Mouse (Mus musculus): ENCODE results near the gene Palmd. TPM values are rescaled to one million over a fixed set of nuclear protein-coding genes. Genes with fewer than 3 reads are reported as not detected.

Gene Palmd
- polyA plus RNA-seq, 1 experiment from 2014 or later: 14.9 TPM

- Histone ChIP-seq H3K4me3 (no peak overlapping the region), H3K27ac (no peak overlapping the region), H3K9ac (no peak overlapping the region), H3K9me3 (replicated peaks) (no peaks in the 10 kb centered on the region), H3K36me3 (ENCODE audit: poor library complexity, severe bottlenecking) (no peaks in the 10 kb centered on the region), H3K4me1 (peaks cover 9% of the 10 kb centered on the region), H3K27me3 (no peaks in the 10 kb centered on the region), H3K4me2 (no peak overlapping the region)
- WGBS: 91% methylated on average over 7 of the region's 7 CpGs
- ATAC-seq: no peak
These were observed 79.4 kb downstream of the Palmd start for GRCm38 (mm10) chr3:116889358-116889757.

GRCm38 (mm10) chr3:116884941-116885340 lies 83.8 kb downstream of the Palmd start:
- ATAC-seq: no peak
- H3K4me3 ChIP-seq: no peak overlapping the region
- H3K4me2 ChIP-seq: no peak overlapping the region
- no peaks in the 10 kb centered on the region for H3K4me1 ChIP-seq
- no peak overlapping the region for H3K9ac ChIP-seq
- WGBS: 90% methylated on average over 8 of the region's 8 CpGs
- H3K27ac ChIP-seq: no peak overlapping the region
- H3K36me3 ChIP-seq (ENCODE audit: poor library complexity, severe bottlenecking): no peaks in the 10 kb centered on the region
- H3K27me3 ChIP-seq: no peaks in the 10 kb centered on the region
- H3K9me3 ChIP-seq (replicated peaks): no peaks in the 10 kb centered on the region

GRCm38 (mm10) chr3:116882221-116882960 lies 86.4 kb downstream of the Palmd start:
- H3K9me3 ChIP-seq (replicated peaks): no peaks in the 10 kb centered on the region
- ATAC-seq: no peak
- WGBS: 91% methylated on average over 14 of the region's 14 CpGs
- H3K4me3 ChIP-seq: no peak overlapping the region
- H3K27ac ChIP-seq: no peak overlapping the region
- no peak overlapping the region for H3K9ac ChIP-seq
- no peaks in the 10 kb centered on the region for H3K4me1 ChIP-seq
- H3K27me3 ChIP-seq: no peaks in the 10 kb centered on the region
- no peaks in the 10 kb centered on the region for H3K36me3 ChIP-seq (ENCODE audit: poor library complexity, severe bottlenecking)
- H3K4me2 ChIP-seq: no peak overlapping the region

- no peaks in the 10 kb centered on the region for H3K9me3 ChIP-seq (replicated peaks)
- no peak overlapping the region for H3K27ac ChIP-seq
- H3K4me3 ChIP-seq: no peak overlapping the region
- H3K4me1 ChIP-seq: no peaks in the 10 kb centered on the region
- H3K9ac ChIP-seq: no peak overlapping the region
- no peak overlapping the region for H3K4me2 ChIP-seq
- H3K27me3 ChIP-seq: no peaks in the 10 kb centered on the region
- ATAC-seq: no peak
- WGBS: 36% methylated on average over 3 of the region's 3 CpGs
- no peaks in the 10 kb centered on the region for H3K36me3 ChIP-seq (ENCODE audit: poor library complexity, severe bottlenecking)
These were observed 98.4 kb downstream of the Palmd start for GRCm38 (mm10) chr3:116870372-116870771.

Other genes with a start within 250 kb of the Palmd start
- gene Agl, start 160.8 kb downstream of the Palmd start, polyA plus RNA-seq (2015; fragmentation: Nextera tagmentation; extraction: Ambion mirVana): 12.7 and 13.8 TPM in 2 replicates
- 3.8 and 5.3 TPM in 2 replicates for gene Frrs1, start 109.5 kb downstream of the Palmd start, polyA plus RNA-seq (2015; fragmentation: Nextera tagmentation; extraction: Ambion mirVana)
- not detected in 2 replicates for gene 4930455H04Rik, start 720 bp downstream of the Palmd start, polyA plus RNA-seq (2015; fragmentation: Nextera tagmentation; extraction: Ambion mirVana)

Data from forebrain, embryonic 13.5 days (tissue).